Mouse (Mus musculus) lung, adult 18-20 months (tissue): Measurements from ENCODE around the gene Gng2.
"Not testable (repeated sequence)": the region's sequence is repeated elsewhere in the genome, so short reads cannot be mapped to it uniquely, and the experiment has no call there.

Experiments
- DNase-seq, 2 experiments: peaks; one replicate each; pipeline ENCODE4 v3.0.0; 2022; ENCODE audit warnings: mixed read lengths in 2 of 2

Gene Gng2

DNA sequence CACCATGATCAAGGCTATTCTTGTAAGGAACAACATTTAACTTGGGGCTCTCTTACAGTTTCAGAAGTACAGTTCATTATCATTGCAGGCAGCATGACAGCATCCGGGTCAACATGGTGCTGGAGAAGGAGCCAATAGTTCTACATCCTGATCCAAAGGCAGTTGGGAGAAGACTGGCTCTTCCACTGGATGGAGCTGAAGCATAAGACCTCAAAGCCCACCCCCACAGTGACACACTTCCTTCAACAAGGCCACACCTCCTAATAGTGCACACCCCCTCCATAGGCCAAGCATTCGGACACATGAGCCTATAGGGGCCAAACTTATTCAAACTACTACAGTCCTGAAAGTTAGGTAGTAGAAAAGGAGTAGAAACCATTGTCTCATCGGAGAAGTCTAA, 42.3 kb downstream of the Gng2 start:
- DNase-seq, result no peak

DNA sequence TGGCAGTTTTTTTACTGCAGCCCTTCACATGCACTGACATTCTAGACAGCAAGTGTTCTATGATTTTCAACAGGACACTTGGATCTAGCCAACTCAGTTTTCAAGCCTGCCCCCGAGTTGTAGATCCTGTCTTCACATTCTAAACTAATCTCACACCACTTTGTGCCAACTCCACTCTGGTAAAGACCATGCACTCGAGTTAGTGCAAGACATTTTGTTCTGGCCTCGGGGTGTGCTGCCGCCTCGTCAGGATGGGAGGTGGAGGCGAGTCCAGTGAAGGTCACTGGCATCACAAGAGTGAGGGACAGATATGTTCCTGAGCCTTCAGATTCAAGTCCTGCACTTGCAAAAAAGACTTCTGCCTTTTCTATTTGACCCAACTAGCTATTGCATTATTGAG, 44.1 kb downstream of the Gng2 start:
- DNase-seq, result no peak

DNA sequence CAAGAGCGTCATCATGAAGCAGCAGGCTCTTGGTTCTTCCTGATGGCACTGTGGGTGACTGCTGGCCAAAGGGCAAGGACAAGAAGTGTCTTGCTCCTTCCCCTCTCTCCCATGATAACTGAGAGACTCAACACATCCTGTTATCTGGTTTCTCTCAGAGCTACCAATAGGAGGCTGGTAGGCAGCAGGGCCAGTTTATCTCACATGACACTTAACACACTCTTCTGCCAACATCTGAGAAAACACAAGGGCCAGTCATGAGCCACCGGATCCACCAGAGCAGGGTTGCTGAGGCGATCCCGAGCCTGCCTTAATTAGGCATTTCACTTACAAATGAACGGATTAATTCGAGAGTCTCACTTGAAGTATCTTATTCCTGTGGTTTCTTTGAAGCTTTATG, 49.5 kb downstream of the Gng2 start:
- no peak for DNase-seq

DNA sequence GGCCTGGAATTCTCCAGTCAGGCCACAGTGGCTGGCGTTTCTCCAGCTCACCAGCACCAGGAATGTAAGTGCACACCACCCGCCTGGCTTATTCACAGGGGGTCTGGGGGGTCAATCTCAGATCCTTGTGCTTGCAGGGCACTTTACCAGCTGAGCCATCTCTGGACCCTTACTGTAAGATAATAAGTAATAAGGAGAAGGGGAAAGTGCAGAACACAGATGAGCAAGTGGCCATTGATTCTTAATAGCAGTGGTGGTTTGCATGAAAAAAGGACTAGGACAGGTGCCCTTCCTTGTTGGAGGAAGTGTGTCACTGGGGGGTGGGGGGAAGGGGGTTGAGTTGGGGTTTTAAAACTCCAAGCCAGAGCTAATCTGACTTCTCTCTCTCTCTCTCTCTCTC, 50.3 kb downstream of the Gng2 start:
- DNase-seq, result no peak

DNA sequence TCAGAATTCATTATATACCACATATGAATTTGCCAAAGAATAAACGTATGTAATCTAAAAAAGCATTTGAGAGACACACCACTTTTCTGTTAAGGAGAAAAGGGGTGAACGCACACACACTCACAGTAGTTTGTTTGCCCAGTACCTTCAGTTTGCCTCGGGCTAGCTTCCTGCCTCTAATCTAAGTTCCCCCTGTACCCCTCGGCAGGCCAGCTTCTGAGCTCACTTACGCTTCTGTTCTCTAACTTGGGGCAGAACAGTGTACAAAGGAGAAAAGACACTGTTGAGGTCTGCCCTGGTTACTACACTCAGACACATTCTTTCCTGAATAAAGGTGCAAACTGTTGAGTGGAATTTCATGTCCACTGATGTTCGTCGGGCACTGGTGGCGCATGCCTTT, 51.1 kb downstream of the Gng2 start:
- no peak for DNase-seq

DNA sequence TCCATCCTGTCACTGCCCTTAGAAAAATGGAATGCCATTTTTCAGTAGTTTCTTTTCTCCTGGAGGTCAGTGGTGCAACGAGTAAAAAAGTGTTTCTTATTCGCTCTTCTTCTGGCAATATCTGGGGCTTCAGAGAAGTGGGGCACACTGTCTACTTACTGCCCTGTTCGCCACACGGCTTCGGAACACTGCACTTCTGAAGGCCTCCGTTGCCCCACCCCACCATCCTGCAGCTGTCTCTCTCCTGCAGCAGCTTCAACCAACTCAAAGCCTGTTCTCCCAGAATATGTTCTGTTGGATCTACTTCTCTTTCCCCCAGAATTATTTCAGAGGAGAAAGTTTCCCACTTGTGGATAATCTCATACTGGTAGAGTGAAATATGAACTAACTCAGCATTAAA, 52.3 kb downstream of the Gng2 start:
- DNase-seq, result no peak

DNA sequence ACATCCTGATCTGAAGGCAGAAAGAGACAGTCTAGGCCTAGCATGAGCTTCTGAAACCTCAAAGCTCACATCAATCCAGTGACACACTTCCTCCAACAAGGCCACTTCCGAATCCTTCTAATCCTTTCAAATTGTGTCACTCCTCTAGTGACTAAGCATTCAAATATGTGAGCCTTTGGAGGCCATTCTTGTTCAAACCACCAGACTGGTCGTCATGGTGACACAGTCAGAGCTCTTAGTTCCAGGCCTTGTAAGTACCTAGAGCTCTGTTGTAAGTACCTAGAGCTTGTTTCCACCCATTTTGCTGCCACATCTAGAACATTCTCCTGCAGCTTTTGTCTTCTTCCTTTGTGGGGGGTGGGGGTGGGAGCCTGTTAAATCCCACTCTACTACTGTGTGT, 53.3 kb downstream of the Gng2 start:
- DNase-seq, result no peak

DNA sequence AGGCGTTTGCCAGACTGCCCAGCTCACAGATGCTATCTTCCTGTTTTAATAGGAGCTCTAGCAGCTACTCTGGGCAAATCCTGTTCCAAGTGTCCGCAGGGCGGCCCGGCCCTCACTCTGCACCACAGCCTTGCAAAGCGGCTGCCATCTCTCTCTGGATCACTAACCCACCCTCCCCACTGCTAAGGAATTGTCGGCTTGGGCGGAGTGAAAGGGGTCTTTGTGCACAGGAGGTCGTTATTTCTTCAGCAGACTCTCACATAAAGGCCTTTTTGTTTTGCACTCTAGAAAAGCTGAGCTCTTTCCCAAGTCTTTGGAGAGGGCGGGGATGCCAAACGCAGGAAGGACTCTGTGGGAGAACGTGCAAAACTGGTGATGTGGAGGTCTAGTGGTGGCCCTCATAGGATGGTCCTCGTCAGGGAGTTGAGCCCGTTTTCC, 57.2 kb downstream of the Gng2 start:
- no peak for DNase-seq

DNA sequence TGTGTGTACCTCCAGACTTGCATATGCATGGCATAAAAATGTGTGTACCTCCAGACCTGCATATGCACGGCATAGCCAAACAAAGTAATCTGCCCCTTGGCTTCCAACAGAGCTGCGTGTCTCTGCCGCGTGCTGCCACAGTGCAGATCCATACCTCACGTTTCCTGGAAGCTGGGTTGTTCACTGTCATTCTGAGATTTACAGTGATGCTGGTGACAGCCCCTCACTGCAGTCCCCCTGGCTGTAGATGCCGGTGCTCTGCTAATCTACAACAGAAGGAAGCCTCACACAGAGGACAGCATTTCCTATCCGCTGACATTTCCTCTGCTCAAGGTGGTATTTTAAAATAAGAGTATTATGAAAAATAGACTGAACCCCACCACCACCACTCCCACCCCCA, 57.6 kb downstream of the Gng2 start:
- no peak for DNase-seq

DNA sequence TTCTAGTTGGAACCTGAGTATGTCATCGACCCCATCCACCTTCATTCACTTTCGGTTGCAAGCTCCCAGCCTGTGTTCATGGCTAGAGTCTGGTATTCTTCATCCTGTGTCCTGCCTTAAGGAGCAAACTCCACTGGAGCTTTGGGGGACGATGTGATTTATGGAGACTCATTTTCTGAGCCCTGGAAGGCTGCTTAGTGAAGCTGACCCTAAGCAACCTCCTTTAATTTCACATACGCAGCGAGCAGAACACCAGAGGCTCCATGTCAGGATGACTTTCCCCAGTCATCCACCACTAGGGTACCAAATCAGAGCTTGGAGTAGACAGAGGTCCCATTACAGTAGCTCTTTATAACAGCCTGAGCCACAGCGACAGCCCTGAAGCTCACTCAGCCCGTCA, 59.9 kb downstream of the Gng2 start:
- no peak for DNase-seq

DNA sequence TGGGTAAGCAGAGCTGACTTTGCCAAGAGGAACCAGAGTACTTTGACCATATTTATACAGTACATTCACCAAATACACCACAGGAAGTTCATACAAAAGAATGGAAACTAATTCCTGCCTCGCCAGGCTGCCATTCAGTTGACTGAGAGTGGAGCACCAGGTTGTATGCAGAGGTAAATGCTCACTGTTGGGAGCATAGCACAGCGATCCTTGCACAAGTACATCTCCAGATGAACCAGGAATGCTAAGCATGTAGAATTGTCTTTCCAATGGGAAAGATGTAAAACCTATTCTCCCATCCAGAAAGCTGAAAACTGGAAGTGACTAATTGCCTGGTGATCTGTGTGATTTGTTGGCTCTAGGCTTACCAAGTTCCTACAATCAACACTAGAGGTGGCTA, 61.1 kb downstream of the Gng2 start:
- no peak for DNase-seq

DNA sequence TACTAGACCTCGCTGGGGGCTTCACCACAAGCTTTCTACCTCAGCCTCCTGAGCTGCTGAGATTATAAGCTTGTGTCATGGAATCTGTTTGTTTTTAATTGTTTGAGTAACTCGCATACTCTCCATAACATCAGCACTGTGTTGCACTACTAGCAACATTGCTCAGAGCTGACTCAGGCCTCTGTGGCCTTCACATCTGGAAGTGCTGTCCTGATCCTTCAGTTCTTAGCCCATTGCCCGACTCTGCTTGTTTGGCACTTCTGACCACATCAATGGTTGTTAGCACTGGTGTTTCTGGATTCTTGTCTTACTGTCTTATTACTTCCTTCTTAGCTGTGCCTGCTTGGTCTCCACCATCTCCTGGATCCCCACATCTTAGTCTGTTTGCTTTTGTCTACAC, 64.5 kb downstream of the Gng2 start:
- DNase-seq, result no peak

DNA sequence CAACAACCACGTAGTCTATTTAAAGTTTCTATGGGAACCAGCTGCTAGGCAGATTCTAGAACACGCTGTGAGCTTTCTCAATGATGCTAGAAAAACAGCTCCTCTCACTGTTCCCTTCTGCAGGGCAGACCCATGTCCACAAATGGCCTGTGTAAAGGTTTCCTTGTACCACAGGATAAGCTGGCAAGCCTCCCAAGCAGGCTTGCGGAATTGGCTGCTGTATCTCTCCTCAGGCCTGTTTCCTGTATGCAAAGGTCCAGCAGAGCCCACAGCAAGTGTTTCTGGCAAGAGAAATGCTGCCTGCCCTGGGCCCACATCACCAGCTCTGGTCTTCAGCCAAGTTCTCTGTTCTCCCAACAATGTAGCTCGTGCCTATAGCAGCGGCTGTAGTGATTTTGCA, 71.8 kb downstream of the Gng2 start:
- peak; percentile 59 to 76 for DNase-seq

DNA sequence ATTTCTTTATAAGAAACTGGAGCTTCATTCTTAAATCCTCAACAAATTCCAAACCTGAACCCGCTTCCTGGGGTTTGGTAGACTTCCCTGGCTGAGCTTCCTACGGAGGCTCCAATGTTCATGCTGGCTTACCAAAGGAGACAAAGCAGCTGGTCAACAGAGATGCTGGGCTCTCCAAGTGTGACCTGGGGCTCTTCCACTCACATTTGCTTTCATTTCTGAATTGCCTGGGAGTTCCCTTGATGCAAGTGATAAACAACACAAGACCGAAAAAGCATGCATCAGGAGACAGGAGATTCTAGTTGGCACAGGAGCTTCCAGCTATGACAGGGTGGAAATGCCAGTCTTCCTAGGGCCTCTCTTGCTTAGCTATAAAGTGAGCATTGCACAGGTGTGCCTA, 72.6 kb downstream of the Gng2 start:
- DNase-seq, result peak in 1 of 2 experiments; percentile 18

DNA sequence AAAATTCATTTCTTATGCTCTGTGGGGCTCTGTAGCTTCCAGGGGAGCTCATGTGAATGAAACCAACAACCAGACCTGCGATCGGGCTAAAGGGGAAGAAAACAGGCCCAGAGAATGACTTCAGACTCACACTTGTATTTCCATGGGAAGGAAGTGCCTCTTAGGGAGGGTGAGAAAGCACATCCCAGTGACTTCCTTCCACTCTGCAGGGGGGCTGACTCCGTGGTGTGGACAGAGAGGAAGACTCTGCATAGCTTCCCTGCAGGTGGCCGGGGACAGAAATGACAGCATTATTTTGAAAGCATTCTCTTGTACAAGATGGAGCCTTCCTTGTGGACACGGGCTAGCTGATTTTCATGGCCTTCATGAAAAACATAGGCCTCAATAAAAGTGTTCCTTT, 73.4 kb downstream of the Gng2 start:
- peak in 1 of 2 experiments; percentile 12 for DNase-seq

DNA sequence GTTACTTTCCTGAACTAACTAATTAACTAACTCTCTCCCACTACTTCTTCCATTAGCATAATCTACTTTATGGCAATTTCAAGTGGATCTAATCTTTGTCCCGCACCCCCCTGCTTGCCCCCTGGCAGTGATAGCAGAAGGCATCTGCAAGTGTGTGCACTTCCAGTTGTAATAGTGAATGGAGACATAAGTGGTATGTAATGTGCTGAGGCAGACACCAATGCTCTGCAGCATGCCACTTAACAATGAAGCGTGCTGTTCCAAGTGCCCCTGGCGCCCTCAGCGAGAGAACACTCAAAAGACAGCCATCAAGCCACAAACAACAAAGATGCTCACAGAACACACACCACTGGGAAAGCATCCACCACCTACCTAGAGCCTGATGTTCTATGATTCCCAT, 76.9 kb downstream of the Gng2 start:
- DNase-seq, result no peak

DNA sequence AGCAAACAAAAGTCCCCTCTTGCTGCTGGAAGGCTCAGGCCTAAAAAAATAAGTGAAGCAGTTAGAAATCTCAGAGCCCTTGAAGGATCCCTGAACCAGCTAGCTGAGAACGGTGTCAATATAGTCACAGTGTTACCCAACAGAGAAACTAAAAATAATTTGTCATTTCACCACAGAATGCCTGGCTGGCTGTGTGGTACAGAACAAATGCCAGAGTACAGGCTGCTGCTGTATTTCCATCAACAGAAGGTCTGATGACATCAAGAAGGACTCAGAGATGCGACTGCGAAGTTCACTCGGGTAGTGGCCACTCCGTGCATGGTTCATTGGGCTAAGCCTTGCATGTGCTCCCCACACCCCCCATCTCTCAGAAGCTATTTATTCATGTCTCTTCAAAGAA, 89.9 kb downstream of the Gng2 start:
- no peak for DNase-seq

DNA sequence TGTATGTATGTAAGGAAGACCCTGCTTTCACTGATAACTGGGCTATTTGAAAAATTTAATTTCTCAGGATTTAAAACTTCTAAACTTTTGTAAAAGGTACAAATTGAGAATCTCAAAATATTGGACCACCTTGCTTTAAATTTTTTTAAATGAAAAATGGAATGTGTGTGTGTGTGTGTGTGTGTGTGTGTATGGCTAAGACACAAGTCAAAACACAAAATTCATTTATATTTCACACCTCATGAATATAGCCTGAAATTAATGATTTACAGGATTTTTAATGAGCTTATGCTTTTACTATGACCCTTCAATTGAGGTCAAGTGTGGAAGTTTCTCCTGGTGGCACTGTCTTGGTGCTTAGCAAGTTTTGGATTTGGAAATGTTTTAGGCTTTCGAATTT, 93.0 kb downstream of the Gng2 start:
- DNase-seq, result not testable (repeated sequence)

DNA sequence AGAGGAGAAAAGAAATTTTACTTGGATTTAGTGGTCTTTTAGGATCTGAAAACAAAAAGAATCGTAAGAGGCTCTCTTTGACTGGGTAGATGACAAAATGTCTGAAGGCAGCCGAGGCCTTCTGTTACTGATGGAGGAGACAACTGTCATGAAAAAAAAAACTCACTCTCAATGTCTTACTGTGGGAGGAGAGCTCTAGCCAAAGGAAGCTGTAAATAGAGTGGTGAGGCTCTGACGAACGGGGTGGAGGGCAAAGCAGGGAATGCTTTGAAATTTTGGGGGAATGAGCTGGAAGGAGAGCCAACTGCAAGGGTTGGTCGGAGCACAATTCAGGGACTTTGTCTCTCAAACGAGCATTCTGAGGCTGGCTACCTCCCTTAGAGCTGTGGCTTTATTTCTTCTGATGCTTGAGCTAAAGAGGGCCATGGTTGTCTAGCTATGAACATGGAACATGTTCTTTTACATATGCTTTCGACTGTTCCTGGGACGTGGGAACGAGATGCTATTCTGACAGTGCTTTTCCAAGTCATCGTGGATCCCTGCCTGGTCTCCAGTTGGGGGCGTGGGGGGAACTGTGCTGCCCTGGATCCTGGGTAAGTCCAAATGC, 103.1 kb downstream of the Gng2 start:
- DNase-seq, result no peak

DNA sequence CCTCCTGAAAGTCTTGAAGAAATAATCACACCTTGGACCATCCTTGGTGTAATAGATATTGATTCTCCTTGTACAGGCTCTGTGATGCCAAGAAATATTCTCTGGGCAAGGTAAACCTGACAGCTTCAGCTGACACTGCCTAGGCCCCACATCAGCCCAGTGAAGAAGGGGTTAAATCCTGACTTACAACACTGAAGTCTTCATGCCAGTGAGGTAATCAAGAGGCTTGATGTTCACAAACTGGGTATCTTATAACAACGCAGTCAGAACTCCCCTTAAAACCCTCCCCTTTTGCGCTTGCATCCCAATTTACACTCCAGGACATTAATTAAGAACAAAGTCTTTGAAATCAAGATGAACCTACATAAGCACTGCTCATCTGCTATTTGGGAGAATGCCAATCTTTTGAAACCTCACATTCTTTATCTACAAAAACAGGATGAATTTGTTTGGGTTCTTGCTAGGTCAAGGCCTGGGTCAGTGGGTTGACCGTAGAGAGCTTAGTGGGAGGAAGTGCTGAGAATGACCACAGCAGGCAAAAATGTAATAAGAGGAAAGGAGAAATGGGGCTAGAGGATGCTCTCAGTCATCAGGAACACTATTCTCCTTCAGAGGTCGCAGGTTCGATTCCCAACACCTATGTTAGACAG, 110.0 kb downstream of the Gng2 start:
- peak in 1 of 2 experiments; percentile 28 for DNase-seq

DNA sequence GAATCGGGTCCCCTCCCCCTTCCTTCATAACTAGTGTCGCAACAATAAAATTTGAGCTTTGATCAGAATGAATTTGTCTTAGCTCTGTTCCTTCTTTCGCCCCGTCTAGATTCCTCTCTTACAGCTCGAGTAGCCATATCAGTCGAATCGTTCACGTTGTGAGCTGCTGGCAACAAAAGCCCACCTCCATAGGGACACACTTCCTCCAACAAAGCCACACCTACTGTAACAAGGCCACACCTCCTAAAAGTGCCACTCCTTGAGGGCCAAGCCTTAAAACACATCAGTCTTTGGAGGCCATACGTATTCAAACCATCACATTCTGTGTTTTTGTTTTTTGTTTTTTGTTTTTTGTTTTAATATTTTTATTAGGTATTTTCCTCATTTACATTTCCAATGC, 112.3 kb downstream of the Gng2 start:
- not testable (repeated sequence) for DNase-seq

DNA sequence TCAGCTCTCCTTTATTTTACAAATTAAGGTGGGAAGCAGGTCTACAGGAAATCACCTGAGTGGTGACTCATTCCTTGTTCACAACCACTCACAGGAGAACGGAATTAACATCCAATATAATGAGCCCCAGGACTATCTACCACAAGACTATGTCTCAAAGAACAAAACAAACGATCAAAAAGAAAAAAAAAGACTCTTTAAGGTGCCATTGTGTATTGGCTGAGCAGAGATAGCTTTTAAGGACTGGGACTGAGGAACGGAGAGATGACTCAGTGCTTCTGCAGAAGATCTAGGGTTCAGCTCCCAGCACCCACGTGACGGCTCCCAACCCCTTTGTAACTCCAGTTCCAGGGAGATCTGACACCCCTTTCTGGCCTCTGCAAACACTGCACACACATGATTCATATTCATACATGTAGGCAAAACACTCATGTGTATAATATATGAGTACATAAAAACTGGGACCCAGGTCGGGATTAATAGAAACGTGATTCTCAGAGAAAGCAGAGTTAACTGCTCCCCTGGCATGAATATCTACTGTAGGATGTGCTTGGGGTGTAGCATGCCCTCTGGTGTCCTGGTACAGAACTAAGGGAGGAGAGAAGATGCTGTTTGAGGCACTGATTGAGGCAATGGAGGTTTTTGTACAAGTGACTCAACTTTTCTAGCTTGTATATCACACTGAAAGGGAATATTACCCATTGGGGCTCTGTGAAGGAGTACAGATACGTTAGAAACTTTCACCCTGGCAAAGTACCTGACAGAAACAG, 115.9 kb downstream of the Gng2 start:
- no peak for DNase-seq

DNA sequence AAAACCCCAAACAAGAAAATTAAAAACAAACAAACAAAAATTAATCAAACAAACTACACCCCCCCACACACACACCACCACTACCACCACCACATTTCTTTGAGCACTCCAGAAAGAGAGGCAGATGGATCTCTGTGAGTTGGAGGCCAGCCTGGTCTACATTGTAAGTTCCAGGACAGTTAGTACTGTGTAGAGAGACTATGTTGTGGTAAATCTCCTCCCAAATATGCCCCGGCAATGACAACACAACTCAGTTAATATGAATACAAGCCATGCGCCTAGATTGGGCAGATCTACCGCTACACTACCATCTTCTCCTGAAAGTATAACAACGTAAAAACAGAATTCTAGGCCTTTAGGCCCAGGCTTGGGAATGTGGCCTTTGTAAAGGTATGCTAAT, 117.1 kb downstream of the Gng2 start:
- no peak for DNase-seq
